Mouse (Mus musculus) mouse embryonic stem cell (cell line): Measurements from ENCODE around the gene Gm21488.
"Not testable (repeated sequence)": the region's sequence is repeated elsewhere in the genome, so short reads cannot be mapped to it uniquely, and the experiment has no call there.

Experiments
- in situ Hi-C, 2 experiments: fragments of 300-500 bp; cut with MboI; formaldehyde crosslinking; loops; 1 replicate in 1 of 2; 3 replicates in 1 of 2; pipeline ENCODE4 v1.14.3; 2019 to 2020; ENCODE audit warnings: low sequenced_read_pairs in 2 of 2, low pct_unique_long_range_greater_than_20kb in 1 of 2, mixed read lengths in 1 of 2; ENCODE audit not compliant: unreplicated experiment in 1 of 2

Gm21488 gene

DNA sequence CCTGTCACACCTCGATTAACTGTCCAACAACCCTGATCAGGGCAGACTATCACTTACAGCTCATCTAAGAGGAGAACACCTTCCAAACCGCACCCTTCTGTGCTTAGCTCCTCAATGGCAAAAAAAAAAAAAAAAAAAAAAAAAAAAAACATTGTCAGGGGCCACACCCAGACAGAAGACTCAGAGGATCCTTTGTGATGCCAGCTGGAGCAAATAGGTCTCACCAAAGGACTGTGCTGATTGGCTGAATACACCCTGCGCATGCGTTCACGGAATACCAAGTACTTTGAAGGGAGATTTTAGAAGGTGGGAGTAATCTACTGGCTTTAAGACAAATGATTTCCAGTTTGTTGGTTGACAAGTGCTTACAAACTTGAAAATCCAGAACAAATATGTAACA is at the start of gene Gm21488:
Gm21488 (minus strand) TSS at position 101 of the 400 bp plus-strand sequence.
- in situ Hi-C loops: not testable (repeated sequence)
